Mouse (Mus musculus) adrenal gland, postnatal 25 days (tissue): ENCODE results near the gene 1700020A23Rik. TPM values are rescaled to one million over a fixed set of nuclear protein-coding genes. Genes with fewer than 3 reads are reported as not detected.

Source experiments
- DNase-seq: peaks from one replicate; pipeline ENCODE4 v3.0.0; 2021; ENCODE audit warnings: mixed read lengths
- total RNA-seq: library from RNA; stranded (reverse); gene quantifications from 2 replicates; pipeline ENCODE4 v1.2.3, GENCODE M21; 2021

Gene 1700020A23Rik
- total RNA-seq, 1 experiment from 2014 or later: not detected

DNA sequence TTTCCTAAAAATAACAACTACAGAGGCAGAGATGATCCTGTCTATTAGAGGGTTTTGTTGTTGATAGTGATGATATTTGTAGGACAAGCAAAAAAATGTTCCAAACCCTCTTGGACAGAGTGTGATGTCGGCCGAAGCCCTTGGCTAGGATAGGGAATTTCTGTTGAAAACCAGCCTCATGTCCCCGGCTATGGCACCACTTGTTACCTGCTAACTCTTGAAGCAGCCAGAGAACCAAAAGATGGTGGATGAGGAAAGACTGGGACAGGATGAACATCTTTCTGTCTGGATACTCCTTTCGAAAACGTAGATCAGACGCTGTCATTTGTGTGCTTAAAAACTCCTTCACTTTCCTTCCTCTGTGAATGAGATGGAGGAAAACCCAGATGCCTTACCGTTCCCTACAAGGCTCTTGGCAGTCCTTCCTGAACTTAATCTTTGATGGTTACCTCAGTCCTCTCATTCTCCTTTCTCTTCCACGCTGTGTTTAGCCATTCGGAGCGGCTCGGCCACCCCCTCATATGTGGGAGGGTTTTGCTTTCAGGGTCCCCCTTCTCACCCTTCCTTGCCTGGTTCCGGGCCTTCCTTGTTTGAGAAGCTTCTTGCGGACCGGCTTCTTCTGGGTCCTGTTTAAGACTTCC is 46.1 kb downstream of the 1700020A23Rik start:
- no peak for DNase-seq

GRCm38 (mm10) chr2:130451727-130452090 is 46.6 kb downstream of the 1700020A23Rik start:
- no peak for DNase-seq

GRCm38 (mm10) chr2:130452266-130452665 is 47.2 kb downstream of the 1700020A23Rik start:
- DNase-seq: no peak

GRCm38 (mm10) chr2:130453421-130453820 is 48.4 kb downstream of the 1700020A23Rik start:
- no peak for DNase-seq

GRCm38 (mm10) chr2:130454748-130455370 is 49.8 kb downstream of the 1700020A23Rik start:
- peak; percentile 23 for DNase-seq

Other genes with a start within 250 kb of the 1700020A23Rik start
- 175 and 178 TPM in 2 replicates for gene Snrpb, start 225.9 kb upstream of the 1700020A23Rik start, total RNA-seq
- not detected in 2 replicates for gene Tmc2, start 210.1 kb upstream of the 1700020A23Rik start, total RNA-seq
- gene Nop56, start 130.8 kb upstream of the 1700020A23Rik start, total RNA-seq: 104 and 124 TPM in 2 replicates
- 319 and 388 TPM in 2 replicates for gene Idh3b, start 120.7 kb upstream of the 1700020A23Rik start, total RNA-seq
- gene Ebf4, start 110.1 kb upstream of the 1700020A23Rik start, total RNA-seq: 5.0 and 5.3 TPM in 2 replicates
- gene Cpxm1, start 7.7 kb upstream of the 1700020A23Rik start, total RNA-seq: 3.5 and 4.2 TPM in 2 replicates
- gene Gm28372, start within 50 bp of the 1700020A23Rik start, total RNA-seq: not detected in 2 replicates
- not detected in 2 replicates for gene Tmem239, start 1.2 kb downstream of the 1700020A23Rik start, total RNA-seq
- gene Vps16, start 19.1 kb downstream of the 1700020A23Rik start, total RNA-seq: 80.9 and 81.9 TPM in 2 replicates
- gene Pced1a, start 19.4 kb downstream of the 1700020A23Rik start, total RNA-seq: 18.9 and 19.9 TPM in 2 replicates
- 115 and 144 TPM in 2 replicates for gene Ptpra, start 45.0 kb downstream of the 1700020A23Rik start, total RNA-seq
- 61.9 and 64.5 TPM in 2 replicates for gene Mrps26, start 158.5 kb downstream of the 1700020A23Rik start, total RNA-seq
- not detected in 2 replicates for gene Oxt, start 170.9 kb downstream of the 1700020A23Rik start, total RNA-seq
- gene Avp, start 177.3 kb downstream of the 1700020A23Rik start, total RNA-seq: not detected in 2 replicates
- gene Fastkd5, start 224.8 kb downstream of the 1700020A23Rik start, total RNA-seq: 8.9 and 14.0 TPM in 2 replicates
- gene Ubox5, start 224.8 kb downstream of the 1700020A23Rik start, total RNA-seq: 7.5 and 7.9 TPM in 2 replicates
- gene Lzts3, start 237.5 kb downstream of the 1700020A23Rik start, total RNA-seq: 16.8 and 19.5 TPM in 2 replicates